ENCODE assay signal across 8 mouse cellular contexts in the genomic region with DNA sequence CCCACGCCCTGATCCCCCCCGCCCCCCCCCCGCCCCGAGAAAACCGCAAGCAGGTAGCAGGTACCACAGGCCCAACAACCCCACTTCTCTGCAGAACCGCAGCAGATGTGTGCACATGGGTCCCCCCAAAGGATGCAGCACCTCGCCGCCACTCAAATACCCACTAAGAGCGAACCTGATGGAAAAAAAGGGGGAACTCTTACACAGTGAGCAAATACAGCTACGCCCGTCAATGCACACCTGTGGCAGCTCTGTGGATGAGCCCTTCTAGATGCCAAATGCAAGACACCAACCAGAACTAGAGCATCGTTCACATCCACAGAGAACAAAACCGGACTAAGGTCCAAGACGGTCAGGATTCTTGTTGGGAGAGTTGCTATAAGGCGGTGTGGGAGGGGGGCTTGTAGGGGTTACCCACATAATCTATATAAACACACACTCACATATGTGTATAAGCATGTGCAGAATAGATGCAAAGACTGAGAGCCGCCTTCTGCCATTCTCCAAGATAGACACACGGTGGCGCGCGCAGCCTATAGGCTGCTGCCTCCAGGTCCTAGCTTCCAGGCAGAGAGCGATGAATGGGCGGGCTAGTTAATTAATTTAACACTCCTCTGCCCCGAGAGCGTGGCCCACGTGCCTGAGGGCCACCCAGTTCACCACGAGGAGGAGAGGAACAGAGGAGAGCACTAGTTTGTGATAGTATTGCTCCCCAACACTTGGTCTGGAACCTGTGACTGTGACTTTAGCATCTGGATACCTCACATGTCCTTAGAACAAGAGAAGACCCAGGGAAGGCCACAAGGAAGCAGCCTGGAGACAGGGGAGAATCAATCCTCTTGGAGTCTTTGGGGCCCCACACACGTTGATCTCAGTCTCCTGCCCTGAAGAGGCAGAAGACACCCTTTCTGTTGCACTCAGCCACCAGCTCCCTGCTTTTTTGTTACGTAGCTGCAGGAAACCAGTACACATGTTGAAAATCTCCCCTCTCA. TPM values are rescaled to one million over a fixed set of nuclear protein-coding genes. Genes with fewer than 3 reads are reported as not detected.
DNase-seq lines count a peak whose midpoint lies in the region; ATAC-seq lines count a peak whose summit lies in the region.

No protein-coding gene starts in this region.

- peak; percentile 71 for DNase-seq in urinary bladder, postnatal 14 days (ENCODE audit: low spot score)
- DNase-seq in urinary bladder, postnatal 10 days (ENCODE audit: low spot score), result no peak
- DNase-seq in cerebellum, postnatal 10 days, result peak; percentile 85 to 87
- peak; percentile 58 to 74 for DNase-seq in frontal cortex, postnatal 36 days (ENCODE audit: low spot score in 2 of 2)
- DNase-seq in hindlimb bud, embryonic 11.5 days (ENCODE audit: extremely low spot score, low read depth, low spot score), result peak; percentile 66
- peak; percentile 84 for DNase-seq in limb, embryonic 10.5 days (ENCODE audit: low spot score)

- H3K27me3 ChIP-seq in limb, embryonic 10.5 days (ENCODE audit: low read depth, poor library complexity, severe bottlenecking), result peaks cover 13% of the 10 kb centered on the region
- H3K27me3 ChIP-seq in midbrain, embryonic 13.5 days, result peaks cover 15% of the 10 kb centered on the region
- no peaks in the 10 kb centered on the region for H3K27me3 ChIP-seq in stomach, embryonic 14.5 days (ENCODE audit: control insufficient read depth, insufficient read depth, low read length)

- no peak overlapping the region for H3K4me2 ChIP-seq in midbrain, embryonic 13.5 days (replicated peaks)
- no peak overlapping the region for H3K4me2 ChIP-seq in stomach, embryonic 14.5 days (replicated peaks; ENCODE audit: low read depth, low read length)

- H3K9me3 ChIP-seq in limb, embryonic 10.5 days (replicated peaks), result no peaks in the 10 kb centered on the region
- no peaks in the 10 kb centered on the region for H3K9me3 ChIP-seq in midbrain, embryonic 13.5 days
- H3K9me3 ChIP-seq in stomach, embryonic 14.5 days (ENCODE audit: control insufficient read depth, low read depth, low read length), result no peaks in the 10 kb centered on the region

- peak overlapping the region; percentile 62 for H3K27ac ChIP-seq in limb, embryonic 10.5 days
- no peak overlapping the region for H3K27ac ChIP-seq in midbrain, embryonic 13.5 days
- H3K27ac ChIP-seq in stomach, embryonic 14.5 days (ENCODE audit: low read length), result no peak overlapping the region

- peak; percentile 76 for ATAC-seq in midbrain, embryonic 13.5 days
- ATAC-seq in stomach, embryonic 14.5 days (ENCODE audit: insufficient number of reproducible peaks, insufficient read depth, low FRiP score, low read depth), result peak; percentile 71

- no peak overlapping the region for H3K9ac ChIP-seq in midbrain, embryonic 13.5 days (replicated peaks)
- no peak overlapping the region for H3K9ac ChIP-seq in stomach, embryonic 14.5 days (replicated peaks; ENCODE audit: low read depth, low read length)

- 22% methylated on average over 28 of the region's 28 CpGs for WGBS in limb, embryonic 10.5 days
- 25% methylated on average over 28 of the region's 28 CpGs for WGBS in midbrain, embryonic 13.5 days
- 21% methylated on average over 28 of the region's 28 CpGs for WGBS in stomach, embryonic 14.5 days

- H3K36me3 ChIP-seq in limb, embryonic 10.5 days, result no peaks in the 10 kb centered on the region
- H3K36me3 ChIP-seq in midbrain, embryonic 13.5 days, result no peaks in the 10 kb centered on the region
- no peaks in the 10 kb centered on the region for H3K36me3 ChIP-seq in stomach, embryonic 14.5 days (ENCODE audit: control insufficient read depth, insufficient read depth, low read length)

- no peak overlapping the region for H3K4me3 ChIP-seq in limb, embryonic 10.5 days
- no peak overlapping the region for H3K4me3 ChIP-seq in midbrain, embryonic 13.5 days (replicated peaks)
- no peak overlapping the region for H3K4me3 ChIP-seq in stomach, embryonic 14.5 days (ENCODE audit: low read depth, low read length)

- H3K4me1 ChIP-seq in limb, embryonic 10.5 days, result peaks cover 30% of the 10 kb centered on the region
- peaks cover 15% of the 10 kb centered on the region for H3K4me1 ChIP-seq in midbrain, embryonic 13.5 days (replicated peaks)
- peaks cover 14% of the 10 kb centered on the region for H3K4me1 ChIP-seq in stomach, embryonic 14.5 days (ENCODE audit: control insufficient read depth, insufficient read depth, low read length)

RNA-seq across cellular contexts. Expression of a gene that starts 15.9 kb away (rescaled TPM):
- 18.8 and 22.0 TPM in 2 replicates for polyA plus RNA-seq in limb, embryonic 10.5 days (2016; fragmentation: Nextera tagmentation; extraction: Ambion mirVana)
- polyA plus RNA-seq in midbrain, embryonic 13.5 days (2015; fragmentation: Nextera tagmentation; extraction: Ambion mirVana), result 7.0 and 8.5 TPM in 2 replicates
- polyA plus RNA-seq in stomach, embryonic 14.5 days (2014; fragmentation: Nextera tagmentation; extraction: Ambion mirVana), result 40.7 and 41.7 TPM in 2 replicates

RNA-seq across cellular contexts. Expression of a gene that starts 23.7 kb away (rescaled TPM):
- 4.7 and 5.3 TPM in 2 replicates for polyA plus RNA-seq in limb, embryonic 10.5 days (2016; fragmentation: Nextera tagmentation; extraction: Ambion mirVana)
- polyA plus RNA-seq in midbrain, embryonic 13.5 days (2015; fragmentation: Nextera tagmentation; extraction: Ambion mirVana), result 1.0 and 1.2 TPM in 2 replicates
- polyA plus RNA-seq in stomach, embryonic 14.5 days (2014; fragmentation: Nextera tagmentation; extraction: Ambion mirVana), result 6.5 and 7.6 TPM in 2 replicates

RNA-seq across cellular contexts. Expression of a gene that starts 28.8 kb away (rescaled TPM):
- not detected in 2 replicates for polyA plus RNA-seq in limb, embryonic 10.5 days (2016; fragmentation: Nextera tagmentation; extraction: Ambion mirVana)
- polyA plus RNA-seq in midbrain, embryonic 13.5 days (2015; fragmentation: Nextera tagmentation; extraction: Ambion mirVana), result 1.1 TPM in 1 of 2 replicates, not detected in the other
- polyA plus RNA-seq in stomach, embryonic 14.5 days (2014; fragmentation: Nextera tagmentation; extraction: Ambion mirVana), result 30.0 and 39.7 TPM in 2 replicates

RNA-seq across cellular contexts. Expression of a gene that starts 50.5 kb away (rescaled TPM):
- 49.9 and 56.5 TPM in 2 replicates for polyA plus RNA-seq in limb, embryonic 10.5 days (2016; fragmentation: Nextera tagmentation; extraction: Ambion mirVana)
- polyA plus RNA-seq in midbrain, embryonic 13.5 days (2015; fragmentation: Nextera tagmentation; extraction: Ambion mirVana), result 47.8 and 49.2 TPM in 2 replicates
- polyA plus RNA-seq in stomach, embryonic 14.5 days (2014; fragmentation: Nextera tagmentation; extraction: Ambion mirVana), result 38.2 and 40.4 TPM in 2 replicates

RNA-seq across cellular contexts. Expression of a gene that starts 53.2 kb away (rescaled TPM):
- polyA plus RNA-seq in limb, embryonic 10.5 days (2016; fragmentation: Nextera tagmentation; extraction: Ambion mirVana), result 11.1 and 13.1 TPM in 2 replicates
- 83.0 and 93.7 TPM in 2 replicates for polyA plus RNA-seq in midbrain, embryonic 13.5 days (2015; fragmentation: Nextera tagmentation; extraction: Ambion mirVana)
- 15.7 and 16.9 TPM in 2 replicates for polyA plus RNA-seq in stomach, embryonic 14.5 days (2014; fragmentation: Nextera tagmentation; extraction: Ambion mirVana)

Comparison
In these comparisons a context has a peak if more than half of its experiments do, and no peak if none do; other contexts are left out.
1. RNA of a gene that starts 28.8 kb away (polyA plus RNA-seq): 30.0 to 39.7 TPM in stomach, embryonic 14.5 days; not detected in limb, embryonic 10.5 days and 1.1 TPM in midbrain, embryonic 13.5 days; every median in the first group is over 10 times any median in the second.